Mouse (Mus musculus): Measurements from ENCODE around the gene Pnrc1. TPM values are rescaled to one million over a fixed set of nuclear protein-coding genes. Genes with fewer than 3 reads are reported as not detected.
A peak's percentile ranks its signal among the peaks of the same experiment; 100 is the strongest.

Gene Pnrc1
- total and polyA plus RNA-seq, 3 experiments = 27.8 to 35.3 (median 32.2) TPM

- peak overlapping the region; percentile 82 for H3K4me2 ChIP-seq (ENCODE audit: insufficient read depth, low read depth, poor library complexity, severe bottlenecking)
- TF ChIP-seq MAZ (IDR thresholded peaks at IDR 0.05; ENCODE audit: low read depth, low read length) (no peak), NELFE (IDR thresholded peaks at IDR 0.05; ENCODE audit: low read depth, low read length) (no peak), CTCF (conservative IDR thresholded peaks at IDR 0.05 in 1 of 2, IDR thresholded peaks at IDR 0.05 in 1 of 2; ENCODE audit: low read depth in 2 of 2, low read length in 2 of 2) (no peak), USF2 (conservative IDR thresholded peaks at IDR 0.05; ENCODE audit: low read depth, low read length) (no peak), HCFC1 (IDR thresholded peaks at IDR 0.05; ENCODE audit: low read depth, low read length) (no peak), RAD21 (IDR thresholded peaks at IDR 0.05; ENCODE audit: low read depth, low read length) (no peak), SMC3 (IDR thresholded peaks at IDR 0.05; ENCODE audit: low read depth, low read length) (no peak), CHD2 (IDR thresholded peaks at IDR 0.05; ENCODE audit: low read length) (no peak)
- H3K27me3 ChIP-seq (replicated peaks) = no peaks in the 10 kb centered on the region
- DNase-seq (ENCODE audit: extremely low read depth) = no peak
- H3K36me3 ChIP-seq (replicated peaks in 1 of 2; ENCODE audit: control insufficient read depth in 1 of 2, insufficient read depth in 1 of 2, low read length in 1 of 2) = peaks cover 0 to 15% of the 10 kb centered on the region in 2 experiments
- H3K27ac ChIP-seq (ENCODE audit: insufficient read depth, low read depth) = no peak overlapping the region
- dilution Hi-C loops (cut with MboI; ENCODE audit: extremely low pct_ligation_motif_present, extremely low pct_unique_long_range_greater_than_20kb, low sequenced_read_pairs) = no loop called here
- H3K4me3 ChIP-seq (replicated peaks in 1 of 3; ENCODE audit: low read depth in 2 of 3, low read length in 2 of 3, poor library complexity in 1 of 3) = peak overlapping the region; percentile 64 to 90 (median 88)
- peaks cover 7 to 30% of the 10 kb centered on the region in 2 experiments for H3K4me1 ChIP-seq (ENCODE audit: control insufficient read depth in 1 of 2, insufficient read depth in 2 of 2)
- in situ Hi-C loops (cut with MboI; ENCODE audit: low pct_ligation_motif_present, low pct_unique_long_range_greater_than_20kb, low sequenced_read_pairs) = no loop called here
- H3K9ac ChIP-seq (ENCODE audit: insufficient read depth, low read depth) = peak overlapping the region; percentile 45
- H3K9me3 ChIP-seq (replicated peaks; ENCODE audit: low read length) = no peaks in the 10 kb centered on the region
- H3K79me2 ChIP-seq (replicated peaks; ENCODE audit: control insufficient read depth, extremely low read depth, insufficient read depth, poor library complexity, severe bottlenecking) = peaks cover 33% of the 10 kb centered on the region
Observed at GRCm38 (mm10) chr4:33310840-33311437, 21.0 kb upstream of the Pnrc1 start.

- dilution Hi-C loops (cut with MboI; ENCODE audit: extremely low pct_ligation_motif_present, extremely low pct_unique_long_range_greater_than_20kb, low sequenced_read_pairs) = no loop called here
- Histone ChIP-seq H3K4me2 (ENCODE audit: insufficient read depth, low read depth, poor library complexity, severe bottlenecking) (peak within 1 kb of the TSS; percentile 85), H3K4me3 (replicated peaks in 1 of 3; ENCODE audit: low read depth in 2 of 3, low read length in 2 of 3, poor library complexity in 1 of 3) (peak within 1 kb of the TSS; percentile 64 to 90 (median 88)), H3K27me3 (replicated peaks) (no peaks in the 10 kb centered on the region), H3K9me3 (replicated peaks; ENCODE audit: low read length) (no peaks in the 10 kb centered on the region), H3K9ac (ENCODE audit: insufficient read depth, low read depth) (peak within 1 kb of the TSS; percentile 47), H3K36me3 (replicated peaks in 1 of 2; ENCODE audit: control insufficient read depth in 1 of 2, insufficient read depth in 1 of 2, low read length in 1 of 2) (peaks cover 0 to 12% of the 10 kb centered on the region in 2 experiments), H3K79me2 (replicated peaks; ENCODE audit: control insufficient read depth, extremely low read depth, insufficient read depth, poor library complexity, severe bottlenecking) (peaks cover 31% of the 10 kb centered on the region), H3K27ac (ENCODE audit: insufficient read depth, low read depth) (no peak within 1 kb of the TSS), H3K4me1 (ENCODE audit: control insufficient read depth in 1 of 2, insufficient read depth in 2 of 2) (peaks cover 7 to 24% of the 10 kb centered on the region in 2 experiments)
- in situ Hi-C loops (cut with MboI; ENCODE audit: low pct_ligation_motif_present, low pct_unique_long_range_greater_than_20kb, low sequenced_read_pairs) = no loop called here
- peak; percentile 99 for DNase-seq (ENCODE audit: extremely low read depth)
- TF ChIP-seq ZNF384 (IDR thresholded peaks at IDR 0.05; ENCODE audit: low read depth, low read length) = peak; percentile 37; the same call in 1 of the 2 replicates
- TF ChIP-seq MAX (IDR thresholded peaks at IDR 0.05; ENCODE audit: low read length) = peak; percentile 39; the same call in 1 of the 2 replicates
- TF ChIP-seq NRF1 (IDR thresholded peaks at IDR 0.05; ENCODE audit: low read depth, low read length) = 0 out of 2 replicates have a peak, but pooled peaks have one; percentile 35
- no peak; the same call in 1 of the 2 replicates for TF ChIP-seq TCF12 (IDR thresholded peaks at IDR 0.05; ENCODE audit: low read depth, low read length)
- TF ChIP-seq ELF1 (IDR thresholded peaks at IDR 0.05; ENCODE audit: low read depth, low read length) = peak; percentile 94
- TF ChIP-seq MAFK (IDR thresholded peaks at IDR 0.05; ENCODE audit: insufficient replicate concordance, low read length) = no peak
- TF ChIP-seq JUN (IDR thresholded peaks at IDR 0.05; ENCODE audit: insufficient read depth, low read depth, low read length) = no peak
- TF ChIP-seq GABPA (IDR thresholded peaks at IDR 0.05; ENCODE audit: insufficient replicate concordance, low read depth, low read length) = no peak
- TF ChIP-seq CHD1 (IDR thresholded peaks at IDR 0.05; ENCODE audit: low read depth, low read length) = 0 out of 2 replicates have a peak, but pooled peaks have one; percentile 26
- no peak for TF ChIP-seq POLR2AphosphoS2 (IDR thresholded peaks at IDR 0.05; ENCODE audit: low read depth, low read length)
- no peak for TF ChIP-seq USF2 (conservative IDR thresholded peaks at IDR 0.05; ENCODE audit: low read depth, low read length)
- peak; percentile 61; the same call in 1 of the 2 replicates for TF ChIP-seq KAT2A (IDR thresholded peaks at IDR 0.05; ENCODE audit: insufficient replicate concordance, low read length)
- no peak for TF ChIP-seq CHD2 (IDR thresholded peaks at IDR 0.05; ENCODE audit: low read length)
- TF ChIP-seq CTCF (conservative IDR thresholded peaks at IDR 0.05 in 1 of 2, IDR thresholded peaks at IDR 0.05 in 1 of 2; ENCODE audit: low read depth in 2 of 2, low read length in 2 of 2) = no peak
- TF ChIP-seq UBTF (IDR thresholded peaks at IDR 0.05; ENCODE audit: low read depth, low read length) = no peak
- TF ChIP-seq RCOR1 (conservative IDR thresholded peaks at IDR 0.05; ENCODE audit: low read depth, low read length) = no peak
- no peak for TF ChIP-seq MYC (IDR thresholded peaks at IDR 0.05; ENCODE audit: low read depth, low read length)
- 0 out of 2 replicates have a peak, but pooled peaks have one; percentile 2 for TF ChIP-seq ETS1 (conservative IDR thresholded peaks at IDR 0.05; ENCODE audit: low read depth, low read length)
- 0 out of 2 replicates have a peak, but pooled peaks have one; percentile 42 for TF ChIP-seq MAZ (IDR thresholded peaks at IDR 0.05; ENCODE audit: low read depth, low read length)
- no peak for TF ChIP-seq E2F4 (IDR thresholded peaks at IDR 0.05; ENCODE audit: insufficient replicate concordance, low read depth, low read length)
- TF ChIP-seq BHLHE40 (IDR thresholded peaks at IDR 0.05; ENCODE audit: low read depth, low read length) = no peak
- peak; percentile 87 for TF ChIP-seq POLR2A (IDR thresholded peaks at IDR 0.05; ENCODE audit: low read depth, low read length)
- TF ChIP-seq HCFC1 (IDR thresholded peaks at IDR 0.05; ENCODE audit: low read depth, low read length) = peak; percentile 82
- TF ChIP-seq PAX5 (IDR thresholded peaks at IDR 0.05; ENCODE audit: low read length) = no peak
- no peak for TF ChIP-seq ZKSCAN1 (IDR thresholded peaks at IDR 0.05; ENCODE audit: borderline replicate concordance, low read depth, low read length)
Observed at GRCm38 (mm10) chr4:33309764-33310757, 20.1 kb upstream of the Pnrc1 start, which contains the start of gene Rngtt. Gene Rngtt (plus strand): TSS chr4:33310311.
